Mouse (Mus musculus) lung, adult 2 months (tissue): ENCODE measurements around the gene Nme7.

Experiments used
- CTCF ChIP-seq: fragments of 200-500 bp; IDR thresholded peaks from 2 replicates; pipeline ENCODE4 v1.5.1; 2011; ENCODE audit warnings: mild to moderate bottlenecking, low read length, control low read depth; ENCODE audit not compliant: insufficient read depth
- POLR2A ChIP-seq: fragments of 200-500 bp; IDR thresholded peaks from 2 replicates; pipeline ENCODE4 v1.6.1; 2011; ENCODE audit warnings: low read depth, mild to moderate bottlenecking, control low read depth, low read length, borderline replicate concordance; ENCODE audit errors: extremely low read depth

DNA sequence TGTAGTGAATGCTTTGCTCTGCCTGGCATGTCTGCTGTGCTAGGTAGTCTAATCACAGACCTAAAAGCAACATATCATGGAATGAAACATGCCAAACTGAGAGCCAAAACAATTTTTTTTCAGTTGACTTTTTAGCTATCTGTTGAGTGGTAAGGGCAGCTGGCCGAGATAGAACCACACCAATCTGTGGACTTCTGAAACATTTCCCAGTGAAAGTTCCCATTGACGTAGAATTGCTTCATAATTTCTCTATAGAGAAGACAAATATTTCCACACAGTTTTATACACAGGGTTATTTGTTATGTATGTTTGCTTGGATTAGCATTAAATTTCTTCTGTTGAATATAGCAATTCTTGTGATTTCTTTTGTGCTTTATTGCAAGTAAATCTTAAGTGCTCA lies 65.9 kb downstream of the Nme7 start:
- TF ChIP-seq POLR2A (no peak), CTCF (no peak)
